15 mouse cellular contexts compared by ENCODE assay signal in the genomic region with DNA sequence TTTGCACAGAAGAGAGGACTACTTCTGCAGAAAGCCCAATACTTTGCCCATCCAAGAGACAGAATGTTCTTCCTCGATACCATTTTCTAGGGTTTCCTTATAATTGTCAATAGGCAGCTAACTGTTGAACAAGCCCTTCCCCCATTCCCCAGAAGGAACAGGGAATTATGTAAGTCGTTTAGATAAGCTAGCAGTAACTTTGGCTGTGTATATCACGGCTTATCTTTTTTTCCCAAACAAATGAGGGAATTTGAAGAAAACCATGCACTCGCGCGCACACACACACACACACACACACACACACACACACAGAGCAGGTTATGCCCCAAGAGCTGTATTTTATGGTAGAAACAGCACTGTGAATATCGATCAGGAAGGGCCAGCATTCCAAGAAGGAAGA. TPM values are rescaled to one million over a fixed set of nuclear protein-coding genes. Genes with fewer than 3 reads are reported as not detected.
DNase-seq lines count a peak whose midpoint lies in the region; ATAC-seq and TF ChIP-seq lines count a peak whose summit lies in the region.
"Had no signal": no experiment of that assay in that cellular context is flagged by ENCODE, and none has a peak within 500 bp of the region (broad histone marks: within the 10 kb centered on the region; RNA-seq: fewer than 3 reads in every experiment).

No protein-coding gene starts in this region.

- DNase-seq in heart, adult 9 months (ENCODE audit: low spot score in 2 of 2) = no peak
- DNase-seq in lung, embryonic 14.5 days = peak; percentile 22
- no peak for DNase-seq in lung, adult 2 months
- no peak for DNase-seq in hindbrain, postnatal 0 days (ENCODE audit: low spot score)
- DNase-seq in yolk sac, embryonic 10.5 days (ENCODE audit: low spot score) = peak; percentile 38
- DNase-seq in spleen, postnatal 14 days (ENCODE audit: low spot score in 2 of 2) = no peak
- DNase-seq: adrenal gland, adult 8-10 months; kidney, adult 18-20 months; thymus, postnatal 4 days had no signal

- no peak overlapping the region for H3K9ac ChIP-seq in heart, embryonic 15.5 days
- H3K9ac ChIP-seq in lung, embryonic 14.5 days = no peak overlapping the region
- no peak overlapping the region for H3K9ac ChIP-seq in hindbrain, postnatal 0 days (replicated peaks; ENCODE audit: low read length)

- peak overlapping the region; percentile 88 for H3K4me2 ChIP-seq in heart, embryonic 15.5 days
- H3K4me2 ChIP-seq in lung, embryonic 14.5 days = peak overlapping the region; percentile 57
- H3K4me2 ChIP-seq in hindbrain, postnatal 0 days (ENCODE audit: low read depth, low read length) = peak overlapping the region; percentile 85

- H3K36me3 ChIP-seq in heart, embryonic 15.5 days = no peaks in the 10 kb centered on the region
- H3K36me3 ChIP-seq in lung, embryonic 14.5 days (ENCODE audit: insufficient read depth) = no peaks in the 10 kb centered on the region
- H3K36me3 ChIP-seq in hindbrain, postnatal 0 days (ENCODE audit: insufficient read depth, low read length) = no peaks in the 10 kb centered on the region
- H3K36me3 ChIP-seq: limb, embryonic 10.5 days had no signal

- WGBS in heart, embryonic 15.5 days = 47% methylated on average over 7 of the region's 7 CpGs
- 29% methylated on average over 7 of the region's 7 CpGs for WGBS in lung, embryonic 14.5 days
- 42% methylated on average over 7 of the region's 7 CpGs for WGBS in lung, adult 2 months
- WGBS in hindbrain, postnatal 0 days = 73% methylated on average over 7 of the region's 7 CpGs

- no peaks in the 10 kb centered on the region for H3K9me3 ChIP-seq in heart, embryonic 15.5 days (replicated peaks)
- H3K9me3 ChIP-seq in lung, embryonic 14.5 days (ENCODE audit: low read depth, low read length) = no peaks in the 10 kb centered on the region
- H3K9me3 ChIP-seq in hindbrain, postnatal 0 days (ENCODE audit: low read length) = no peaks in the 10 kb centered on the region
- H3K9me3 ChIP-seq: limb, embryonic 10.5 days had no signal

- ATAC-seq in heart, embryonic 15.5 days (replicated peaks; ENCODE audit: insufficient number of reproducible peaks, insufficient read depth, low FRiP score, low read depth) = no peak
- ATAC-seq in lung, embryonic 14.5 days (ENCODE audit: insufficient read depth) = peak; percentile 33; the same call in 1 of the 2 replicates
- no peak for ATAC-seq in hindbrain, postnatal 0 days

- peaks cover 20% of the 10 kb centered on the region for H3K27me3 ChIP-seq in heart, embryonic 15.5 days
- peaks cover 19% of the 10 kb centered on the region for H3K27me3 ChIP-seq in lung, embryonic 14.5 days (ENCODE audit: insufficient read depth, low read length)
- no peaks in the 10 kb centered on the region for H3K27me3 ChIP-seq in hindbrain, postnatal 0 days (ENCODE audit: insufficient read depth, low read length)

- H3K4me3 ChIP-seq in heart, embryonic 15.5 days = no peak overlapping the region
- H3K4me3 ChIP-seq in lung, embryonic 14.5 days (ENCODE audit: low read depth, low read length) = peak overlapping the region; percentile 29; the same call in 1 of the 2 replicates
- no peak overlapping the region for H3K4me3 ChIP-seq in lung, adult 2 months (replicated peaks; ENCODE audit: extremely low read depth, low read depth, low read length)
- H3K4me3 ChIP-seq in hindbrain, postnatal 0 days (ENCODE audit: low read length) = peak overlapping the region; percentile 49; the same call in 1 of the 2 replicates
- H3K4me3 ChIP-seq: limb, embryonic 10.5 days; megakaryocyte, embryonic 14.5 days had no signal

- TF ChIP-seq CTCF in lung, embryonic 14.5 days (IDR thresholded peaks at IDR 0.05; ENCODE audit: low read depth) = no peak
- no peak for TF ChIP-seq CTCF in lung, adult 2 months (IDR thresholded peaks at IDR 0.05; ENCODE audit: insufficient read depth, low read length)
- no peak for TF ChIP-seq CTCF in hindbrain, postnatal 0 days (IDR thresholded peaks at IDR 0.05; ENCODE audit: low read depth)

- H3K27ac ChIP-seq in heart, embryonic 15.5 days = no peak overlapping the region
- H3K27ac ChIP-seq in lung, embryonic 14.5 days (ENCODE audit: low read depth) = no peak overlapping the region
- no peak overlapping the region for H3K27ac ChIP-seq in hindbrain, postnatal 0 days
- H3K27ac ChIP-seq: limb, embryonic 10.5 days had no signal

- TF ChIP-seq POLR2A in lung, adult 2 months (IDR thresholded peaks at IDR 0.05; ENCODE audit: borderline replicate concordance, extremely low read depth, low read depth, low read length) = no peak

- peaks cover 10% of the 10 kb centered on the region; the same call in 1 of the 2 replicates for H3K4me1 ChIP-seq in heart, embryonic 15.5 days (replicated peaks)
- H3K4me1 ChIP-seq in lung, embryonic 14.5 days (ENCODE audit: insufficient read depth) = no peaks in the 10 kb centered on the region
- H3K4me1 ChIP-seq in lung, adult 2 months (ENCODE audit: control insufficient read depth, insufficient read depth, low read length) = no peaks in the 10 kb centered on the region
- no peaks in the 10 kb centered on the region for H3K4me1 ChIP-seq in hindbrain, postnatal 0 days (ENCODE audit: insufficient read depth, low read length)
- H3K4me1 ChIP-seq: megakaryocyte, embryonic 14.5 days had no signal

RNA-seq across cellular contexts. Expression of gene Npy1r, which starts 1.8 kb away (rescaled TPM):
- polyA plus RNA-seq in heart, embryonic 15.5 days (2015; fragmentation: Nextera tagmentation; extraction: Ambion mirVana) = 2.4 and 3.2 TPM in 2 replicates
- polyA plus RNA-seq in lung, embryonic 14.5 days (2014; fragmentation: Nextera tagmentation; extraction: Ambion mirVana) = 0.89 and 0.92 TPM in 2 replicates
- 2.6 and 3.0 TPM in 2 replicates for polyA plus RNA-seq in lung, adult 2 months (2012; rRNA removed)
- total RNA-seq in hindbrain, postnatal 0 days (2014; rRNA removed) = 6.4 and 6.7 TPM in 2 replicates
- 7.0 and 7.7 TPM in 2 replicates for polyA plus RNA-seq in hindbrain, postnatal 0 days (2015; fragmentation: Nextera tagmentation; extraction: Ambion mirVana)
- total RNA-seq: neutrophil, adult 5-6 weeks had no signal

RNA-seq across cellular contexts. Expression of gene Npy5r, which starts 10.9 kb away (rescaled TPM):
- polyA plus RNA-seq in heart, embryonic 15.5 days (2015; fragmentation: Nextera tagmentation; extraction: Ambion mirVana) = not detected in 2 replicates
- 0.09 and 0.17 TPM in 2 replicates for polyA plus RNA-seq in lung, embryonic 14.5 days (2014; fragmentation: Nextera tagmentation; extraction: Ambion mirVana)
- polyA plus RNA-seq in lung, adult 2 months (2012; rRNA removed) = not detected in 2 replicates
- 1.6 and 2.9 TPM in 2 replicates for total RNA-seq in hindbrain, postnatal 0 days (2014; rRNA removed)
- polyA plus RNA-seq in hindbrain, postnatal 0 days (2015; fragmentation: Nextera tagmentation; extraction: Ambion mirVana) = 1.0 and 1.7 TPM in 2 replicates
- total RNA-seq: neutrophil, adult 5-6 weeks had no signal
- polyA plus RNA-seq: gonadal fat pad, adult 2 months; limb, embryonic 10.5 days; liver, embryonic 16.5 days had no signal

Comparison
In these comparisons a context has a peak if more than half of its experiments do, and no peak if none do; other contexts are left out.
1. H3K4me3 ChIP-seq: peak in lung, embryonic 14.5 days (single experiment) and hindbrain, postnatal 0 days (single experiment); none in heart, embryonic 15.5 days (single experiment) and lung, adult 2 months (single experiment).
2. DNase-seq: peak in lung, embryonic 14.5 days (single experiment) and yolk sac, embryonic 10.5 days (single experiment); none in heart, adult 9 months (0 of 2), lung, adult 2 months (single experiment), hindbrain, postnatal 0 days (single experiment) and spleen, postnatal 14 days (0 of 2).
3. Peak in every context shown above with its lines, with median percentiles within 50 percentile points of each other: H3K4me2 ChIP-seq.